Mouse (Mus musculus): ENCODE measurements around the gene Kcnb1. TPM values are rescaled to one million over a fixed set of nuclear protein-coding genes. Genes with fewer than 3 reads are reported as not detected.

Gene Kcnb1
- polyA plus RNA-seq, 1 experiment = not detected

DNA sequence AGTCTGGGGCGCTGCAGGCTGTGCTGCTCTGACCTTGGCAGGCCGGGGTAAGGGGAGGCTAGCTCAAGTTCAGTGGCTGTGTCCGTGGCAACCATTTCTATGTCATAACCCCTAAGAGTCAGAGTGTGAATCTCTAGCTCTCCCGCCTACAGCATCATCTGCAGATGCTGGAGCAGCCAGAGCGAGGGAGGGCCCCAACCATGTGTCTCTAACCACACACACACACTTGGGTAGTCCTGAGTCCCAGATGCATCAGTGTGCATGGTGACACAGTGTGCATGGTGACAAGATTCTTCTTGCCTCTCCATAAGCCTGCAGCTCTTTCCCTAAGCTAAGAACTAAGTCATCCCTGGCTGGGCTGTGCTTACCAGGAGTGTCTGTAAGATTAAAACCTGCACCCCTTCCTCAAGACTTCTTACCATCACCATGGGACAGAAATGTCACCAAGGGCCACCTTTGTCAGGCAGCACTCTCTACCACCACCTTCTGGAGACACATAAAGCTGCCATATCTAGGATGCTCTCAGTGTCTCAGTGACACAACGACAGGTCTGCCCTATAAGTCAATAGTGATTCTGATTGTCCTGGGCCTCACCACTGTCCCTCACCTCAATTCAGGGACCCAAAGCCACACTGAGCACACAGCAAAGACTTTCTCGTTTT lies 13.7 kb upstream of the Kcnb1 start:
- H3ac ChIP-seq (ENCODE audit: control insufficient read depth, insufficient read length, low read depth) = no peak overlapping the region
- no peaks in the 10 kb centered on the region for H3K27me3 ChIP-seq (ENCODE audit: control insufficient read depth, insufficient read depth, insufficient read length)
- TF ChIP-seq USF1 (IDR thresholded peaks at IDR 0.05; ENCODE audit: low read depth) = no peak
- no peak for TF ChIP-seq MAX (IDR thresholded peaks at IDR 0.05)
- no peak for TF ChIP-seq CTCF (IDR thresholded peaks at IDR 0.05; ENCODE audit: control insufficient read depth, insufficient read depth, insufficient read length)
- no peak for TF ChIP-seq FOSL1 (IDR thresholded peaks at IDR 0.05; ENCODE audit: insufficient read depth, low read length, poor library complexity, severe bottlenecking)
- no peak for TF ChIP-seq MYOG (IDR thresholded peaks at IDR 0.05; ENCODE audit: control insufficient read depth, extremely low read depth, insufficient read length)
- no peaks in the 10 kb centered on the region for H3K79me2 ChIP-seq (ENCODE audit: control insufficient read depth, insufficient read depth)
- no peak overlapping the region for H3K4me3 ChIP-seq (ENCODE audit: insufficient read depth, poor library complexity, severe bottlenecking)
- no peaks in the 10 kb centered on the region for H3K79me3 ChIP-seq (ENCODE audit: low read depth)
- no peaks in the 10 kb centered on the region for H3K36me3 ChIP-seq (ENCODE audit: control insufficient read depth, insufficient read depth)

GRCm38 (mm10) chr2:167201463-167202291 lies 11.7 kb upstream of the Kcnb1 start:
- Histone ChIP-seq H3K27me3 (ENCODE audit: control insufficient read depth, insufficient read depth, insufficient read length) (no peaks in the 10 kb centered on the region), H3K79me2 (ENCODE audit: control insufficient read depth, insufficient read depth) (no peaks in the 10 kb centered on the region), H3ac (ENCODE audit: control insufficient read depth, insufficient read length, low read depth) (no peak overlapping the region), H3K4me3 (ENCODE audit: insufficient read depth, poor library complexity, severe bottlenecking) (no peak overlapping the region), H3K79me3 (ENCODE audit: low read depth) (no peaks in the 10 kb centered on the region), H3K36me3 (ENCODE audit: control insufficient read depth, insufficient read depth) (no peaks in the 10 kb centered on the region)
- TF ChIP-seq MYOG (IDR thresholded peaks at IDR 0.05; ENCODE audit: control insufficient read depth, extremely low read depth, insufficient read length) (no peak), FOSL1 (IDR thresholded peaks at IDR 0.05; ENCODE audit: insufficient read depth, low read length, poor library complexity, severe bottlenecking) (no peak), USF1 (IDR thresholded peaks at IDR 0.05; ENCODE audit: low read depth) (no peak), MAX (IDR thresholded peaks at IDR 0.05) (no peak), CTCF (IDR thresholded peaks at IDR 0.05; ENCODE audit: control insufficient read depth, insufficient read depth, insufficient read length) (no peak), MYOD1 (IDR thresholded peaks at IDR 0.05; ENCODE audit: control insufficient read depth, insufficient read length, low read depth) (no peak), CEBPB (IDR thresholded peaks at IDR 0.05; ENCODE audit: low read depth) (no peak)

DNA sequence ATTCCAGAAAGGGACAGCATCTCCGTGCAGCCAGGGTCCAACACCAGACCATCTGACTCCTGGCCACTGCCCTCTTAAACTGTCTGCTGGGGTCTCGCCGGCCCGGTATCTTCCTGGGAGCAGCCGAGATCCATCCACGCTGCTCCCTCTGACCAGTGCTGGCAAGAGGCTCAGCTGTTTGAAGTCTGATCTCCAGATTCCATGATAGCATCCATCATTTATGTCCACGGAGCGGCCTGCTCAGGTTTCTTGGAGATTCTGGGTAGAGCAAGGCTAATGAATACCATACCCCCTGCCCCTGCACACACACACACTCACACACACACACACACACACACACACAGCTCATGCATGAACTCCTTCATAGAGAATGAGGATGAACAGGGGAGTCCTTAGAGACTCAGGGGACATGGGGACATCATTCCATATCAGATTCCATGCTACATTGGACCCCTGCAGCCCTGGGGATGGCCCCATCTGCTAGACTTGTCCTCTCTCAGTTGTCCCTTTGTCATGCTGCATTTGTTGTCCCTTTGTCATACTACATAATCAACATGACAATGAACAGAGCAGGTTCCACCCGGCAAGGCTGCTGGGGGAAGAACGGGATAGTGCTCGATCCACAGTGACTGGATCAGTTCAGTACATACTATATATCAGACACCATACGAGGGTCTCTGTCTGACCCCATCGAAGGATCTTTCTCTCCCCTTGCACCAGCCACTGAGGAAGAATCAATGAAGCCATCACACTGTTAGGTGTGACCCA lies 8.9 kb upstream of the Kcnb1 start:
- no peak overlapping the region for H3K4me3 ChIP-seq (ENCODE audit: insufficient read depth, poor library complexity, severe bottlenecking)
- no peaks in the 10 kb centered on the region for H3K27me3 ChIP-seq (ENCODE audit: control insufficient read depth, insufficient read depth, insufficient read length)
- no peaks in the 10 kb centered on the region for H3K36me3 ChIP-seq (ENCODE audit: control insufficient read depth, insufficient read depth)
- H3ac ChIP-seq (ENCODE audit: control insufficient read depth, insufficient read length, low read depth) = no peak overlapping the region
- no peak for TF ChIP-seq USF1 (IDR thresholded peaks at IDR 0.05; ENCODE audit: low read depth)
- no peak for TF ChIP-seq CEBPB (IDR thresholded peaks at IDR 0.05; ENCODE audit: low read depth)
- no peak for TF ChIP-seq MAX (IDR thresholded peaks at IDR 0.05)
- no peak for TF ChIP-seq CTCF (IDR thresholded peaks at IDR 0.05; ENCODE audit: control insufficient read depth, insufficient read depth, insufficient read length)
- no peak for TF ChIP-seq MYOD1 (IDR thresholded peaks at IDR 0.05; ENCODE audit: control insufficient read depth, insufficient read length, low read depth)
- no peaks in the 10 kb centered on the region for H3K79me2 ChIP-seq (ENCODE audit: control insufficient read depth, insufficient read depth)
- H3K79me3 ChIP-seq (ENCODE audit: low read depth) = no peaks in the 10 kb centered on the region

DNA sequence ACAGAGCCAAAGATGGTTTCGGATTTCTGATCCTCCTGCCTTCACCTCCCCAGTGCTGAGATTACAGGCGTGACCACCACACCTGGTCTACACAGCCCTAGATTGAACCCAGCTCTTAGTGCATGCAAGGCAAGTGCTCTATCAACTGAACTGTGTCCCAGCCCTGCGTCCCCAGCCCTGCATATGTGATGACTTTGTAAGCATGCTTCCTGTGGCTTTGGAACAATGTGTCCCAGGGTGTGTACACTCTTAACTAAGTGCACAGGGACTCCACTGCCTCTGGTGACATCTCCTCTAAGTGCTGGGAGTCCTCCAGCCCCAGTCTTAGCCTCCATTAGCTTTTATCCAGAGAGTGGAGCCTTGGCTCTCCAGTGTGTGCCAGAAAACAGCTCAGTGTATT lies 3.4 kb upstream of the Kcnb1 start:
- Histone ChIP-seq H3K4me3 (ENCODE audit: insufficient read depth, poor library complexity, severe bottlenecking) (no peak overlapping the region), H3K79me2 (ENCODE audit: control insufficient read depth, insufficient read depth) (no peaks in the 10 kb centered on the region), H3K27me3 (ENCODE audit: control insufficient read depth, insufficient read depth, insufficient read length) (peaks cover 12% of the 10 kb centered on the region), H3K79me3 (ENCODE audit: low read depth) (no peaks in the 10 kb centered on the region), H3K36me3 (ENCODE audit: control insufficient read depth, insufficient read depth) (no peaks in the 10 kb centered on the region), H3ac (ENCODE audit: control insufficient read depth, insufficient read length, low read depth) (no peak overlapping the region)
- no peak for TF ChIP-seq CTCF (IDR thresholded peaks at IDR 0.05; ENCODE audit: control insufficient read depth, insufficient read depth, insufficient read length)
- TF ChIP-seq FOSL1 (IDR thresholded peaks at IDR 0.05; ENCODE audit: insufficient read depth, low read length, poor library complexity, severe bottlenecking) = no peak
- no peak for TF ChIP-seq USF1 (IDR thresholded peaks at IDR 0.05; ENCODE audit: low read depth)
- TF ChIP-seq MYOG (IDR thresholded peaks at IDR 0.05; ENCODE audit: control insufficient read depth, extremely low read depth, insufficient read length) = no peak
- no peak for TF ChIP-seq MYOD1 (IDR thresholded peaks at IDR 0.05; ENCODE audit: control insufficient read depth, insufficient read length, low read depth)
- no peak for TF ChIP-seq MAX (IDR thresholded peaks at IDR 0.05)
- no peak for TF ChIP-seq CEBPB (IDR thresholded peaks at IDR 0.05; ENCODE audit: low read depth)

DNA sequence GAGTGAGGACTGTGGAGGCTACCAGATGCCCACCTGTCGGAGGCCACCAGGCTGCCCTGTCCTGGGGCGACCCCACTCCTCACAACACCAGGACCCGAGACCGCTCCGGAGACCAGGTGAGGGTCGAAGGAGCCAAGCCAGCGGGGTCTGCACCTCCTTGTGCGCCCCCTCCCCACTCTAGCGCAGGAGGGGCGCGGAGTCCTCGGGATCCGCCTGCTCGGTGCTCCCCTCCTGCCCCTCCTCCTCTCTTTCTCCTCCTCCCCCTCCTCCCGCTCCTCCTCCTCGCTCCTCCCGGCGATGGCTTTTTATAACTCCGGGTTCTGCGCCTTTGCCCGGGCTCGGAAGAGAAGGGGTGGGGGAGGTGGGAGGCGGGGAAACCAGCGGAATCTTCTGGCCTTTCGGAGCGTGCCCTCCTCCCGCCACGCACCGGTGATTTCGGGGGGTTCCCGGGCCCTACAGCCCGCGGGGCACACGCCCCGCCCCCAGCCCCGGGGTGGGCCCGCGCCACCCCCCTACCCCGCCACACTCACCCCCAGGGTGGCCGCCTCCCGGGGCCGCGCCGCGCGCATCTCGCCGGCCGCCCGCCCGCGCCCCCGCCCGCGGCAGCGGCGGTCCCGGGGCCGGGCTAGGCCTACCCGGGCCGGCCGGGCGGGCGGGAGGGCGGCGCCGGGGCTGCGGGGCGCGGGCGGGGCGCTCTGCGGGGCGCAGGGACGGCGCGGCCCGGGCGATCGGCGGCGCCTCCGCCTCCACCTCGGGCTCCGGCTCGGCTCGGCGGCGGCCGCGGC lies 472 bp downstream of the Kcnb1 start:
- TF ChIP-seq USF1 (IDR thresholded peaks at IDR 0.05; ENCODE audit: low read depth) (no peak), FOSL1 (IDR thresholded peaks at IDR 0.05; ENCODE audit: insufficient read depth, low read length, poor library complexity, severe bottlenecking) (no peak), CEBPB (IDR thresholded peaks at IDR 0.05; ENCODE audit: low read depth) (no peak), MAX (IDR thresholded peaks at IDR 0.05) (no peak), MYOD1 (IDR thresholded peaks at IDR 0.05; ENCODE audit: control insufficient read depth, insufficient read length, low read depth) (no peak), MYOG (IDR thresholded peaks at IDR 0.05; ENCODE audit: control insufficient read depth, extremely low read depth, insufficient read length) (no peak), CTCF (IDR thresholded peaks at IDR 0.05; ENCODE audit: control insufficient read depth, insufficient read depth, insufficient read length) (no peak)
- H3K27me3 ChIP-seq (ENCODE audit: control insufficient read depth, insufficient read depth, insufficient read length) = peaks cover 25% of the 10 kb centered on the region
- no peak overlapping the region for H3K4me3 ChIP-seq (ENCODE audit: insufficient read depth, poor library complexity, severe bottlenecking)
- H3K36me3 ChIP-seq (ENCODE audit: control insufficient read depth, insufficient read depth) = no peaks in the 10 kb centered on the region
- H3K79me3 ChIP-seq (ENCODE audit: low read depth) = no peaks in the 10 kb centered on the region
- no peak overlapping the region for H3ac ChIP-seq (ENCODE audit: control insufficient read depth, insufficient read length, low read depth)
- no peaks in the 10 kb centered on the region for H3K79me2 ChIP-seq (ENCODE audit: control insufficient read depth, insufficient read depth)
